Mouse (Mus musculus): Measurements from ENCODE around the gene Bag5. TPM values are rescaled to one million over a fixed set of nuclear protein-coding genes. Genes with fewer than 3 reads are reported as not detected.
A peak's percentile ranks its signal among the peaks of the same experiment; 100 is the strongest.
"Not testable (repeated sequence)": the region's sequence is repeated elsewhere in the genome, so short reads cannot be mapped to it uniquely, and the experiment has no call there.

Bag5 gene
- polyA plus RNA-seq, 1 experiment: 6.2 TPM

GRCm38 (mm10) chr12:111725338-111726121, 12.5 kb upstream of the Bag5 start:
- no peaks in the 10 kb centered on the region for H3K27me3 ChIP-seq (ENCODE audit: control insufficient read depth, insufficient read depth, low read length)
- DNase-seq (ENCODE audit: low read depth in 1 of 2, low spot score in 2 of 2): no peak
- no peak overlapping the region for H3K4me3 ChIP-seq (ENCODE audit: extremely low read depth, insufficient read depth, insufficient read length)
- no peaks in the 10 kb centered on the region for H3K4me1 ChIP-seq (ENCODE audit: control insufficient read depth, insufficient read depth, insufficient read length)
- no peak overlapping the region for H3K27ac ChIP-seq (ENCODE audit: insufficient read depth, low read length)
- WGBS: 87% methylated on average over 12 of the region's 12 CpGs
- H3K36me3 ChIP-seq (ENCODE audit: control insufficient read depth, insufficient read depth, low read length): peaks cover 6% of the 10 kb centered on the region
- TF ChIP-seq POLR2A (IDR thresholded peaks at IDR 0.05; ENCODE audit: low read depth, low read length) (no peak), CTCF (IDR thresholded peaks at IDR 0.05; ENCODE audit: extremely low read depth, insufficient read depth, insufficient read length, insufficient replicate concordance) (no peak)

DNA sequence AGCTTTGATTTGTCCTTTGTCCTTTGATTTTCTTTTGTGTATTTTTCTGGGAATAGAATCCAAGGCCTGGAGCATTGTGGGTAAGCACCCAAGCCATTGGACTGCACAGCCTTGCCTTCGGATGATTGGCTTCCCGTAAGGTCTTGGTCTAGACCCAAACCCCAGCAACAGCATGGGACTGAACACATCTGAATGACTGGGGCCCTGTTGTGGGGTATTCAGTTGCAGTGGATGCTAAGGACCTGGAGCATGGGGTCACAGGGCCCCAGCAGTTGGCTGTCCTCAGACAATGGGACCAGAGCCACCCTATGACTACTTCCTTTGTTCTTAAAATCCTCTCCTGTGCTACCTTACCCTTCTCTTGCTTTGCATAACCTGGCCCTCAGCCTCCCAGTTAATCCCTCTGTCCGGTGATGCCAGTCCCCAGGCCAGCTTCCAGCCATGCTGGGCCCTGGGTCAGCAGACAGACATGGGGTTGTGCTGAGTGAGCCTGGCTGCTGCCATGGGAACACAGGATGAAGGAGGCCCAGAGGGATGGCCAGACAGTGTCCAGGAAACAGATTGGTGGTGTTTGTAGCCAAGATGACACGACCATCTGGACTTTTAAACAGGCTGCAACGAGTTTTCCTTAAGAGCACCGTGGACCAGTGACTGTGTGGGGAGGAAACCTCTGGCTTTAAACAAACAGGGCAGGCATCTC, 11.7 kb upstream of the Bag5 start:
- 87% methylated on average over 6 of the region's 6 CpGs for WGBS
- H3K4me3 ChIP-seq (ENCODE audit: extremely low read depth, insufficient read depth, insufficient read length): no peak overlapping the region
- no peak overlapping the region for H3K27ac ChIP-seq (ENCODE audit: insufficient read depth, low read length)
- no peaks in the 10 kb centered on the region for H3K4me1 ChIP-seq (ENCODE audit: control insufficient read depth, insufficient read depth, insufficient read length)
- DNase-seq (ENCODE audit: low read depth in 1 of 2, low spot score in 2 of 2): no peak
- no peak for TF ChIP-seq POLR2A (IDR thresholded peaks at IDR 0.05; ENCODE audit: low read depth, low read length)
- no peak for TF ChIP-seq CTCF (IDR thresholded peaks at IDR 0.05; ENCODE audit: extremely low read depth, insufficient read depth, insufficient read length, insufficient replicate concordance)
- H3K36me3 ChIP-seq (ENCODE audit: control insufficient read depth, insufficient read depth, low read length): peaks cover 6% of the 10 kb centered on the region
- H3K27me3 ChIP-seq (ENCODE audit: control insufficient read depth, insufficient read depth, low read length): no peaks in the 10 kb centered on the region

DNA sequence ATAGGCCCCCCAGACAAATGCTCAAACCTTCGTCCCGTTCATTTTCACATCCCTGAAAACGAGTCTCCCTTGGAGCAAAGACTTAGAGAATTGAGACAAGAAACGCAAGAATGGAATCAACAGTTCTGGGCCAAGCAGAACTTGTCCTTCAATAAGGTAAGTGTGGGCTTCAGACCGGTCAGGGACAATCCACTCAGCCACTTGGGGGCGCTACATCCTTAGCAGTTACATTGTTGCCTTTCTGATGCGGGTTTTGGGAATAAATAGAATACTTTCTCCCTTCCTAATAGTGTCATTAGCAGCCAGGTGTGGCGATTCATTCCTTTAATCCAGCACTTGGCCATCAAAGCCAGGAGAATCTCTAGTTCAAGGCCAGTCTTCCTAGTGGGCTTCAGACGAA, 9.6 kb upstream of the Bag5 start:
- DNase-seq (ENCODE audit: low read depth in 1 of 2, low spot score in 2 of 2): peak in 1 of 2 experiments; percentile 30
- no peak overlapping the region for H3K4me3 ChIP-seq (ENCODE audit: extremely low read depth, insufficient read depth, insufficient read length)
- peaks cover 6% of the 10 kb centered on the region for H3K36me3 ChIP-seq (ENCODE audit: control insufficient read depth, insufficient read depth, low read length)

DNA sequence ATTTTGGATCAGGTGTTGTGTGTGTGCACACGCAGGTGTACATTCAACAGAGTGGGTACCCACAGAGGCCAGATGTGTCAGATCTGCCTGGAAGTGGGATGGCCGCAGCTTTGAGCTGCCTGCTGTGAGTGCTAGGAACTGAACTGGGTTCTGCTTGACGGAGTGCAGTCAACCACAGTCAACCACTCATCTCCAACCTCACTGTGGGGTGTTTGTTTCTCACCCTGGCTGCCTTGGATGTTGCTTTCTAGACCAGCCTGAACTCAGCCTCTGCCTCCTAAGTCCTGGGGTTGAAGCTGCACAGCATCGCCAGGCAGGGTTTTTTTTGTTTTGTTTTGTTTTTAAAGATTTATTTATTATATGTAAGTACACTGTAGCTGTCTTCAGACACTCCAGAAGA, 7.2 kb upstream of the Bag5 start:
- H3K36me3 ChIP-seq (ENCODE audit: control insufficient read depth, insufficient read depth, low read length): peaks cover 4% of the 10 kb centered on the region
- H3K4me1 ChIP-seq (ENCODE audit: control insufficient read depth, insufficient read depth, insufficient read length): no peaks in the 10 kb centered on the region
- no peak overlapping the region for H3K27ac ChIP-seq (ENCODE audit: insufficient read depth, low read length)
- DNase-seq (ENCODE audit: low read depth in 1 of 2, low spot score in 2 of 2): no peak
- H3K4me3 ChIP-seq (ENCODE audit: extremely low read depth, insufficient read depth, insufficient read length): no peak overlapping the region
- TF ChIP-seq POLR2A (IDR thresholded peaks at IDR 0.05; ENCODE audit: low read depth, low read length) (no peak), CTCF (IDR thresholded peaks at IDR 0.05; ENCODE audit: extremely low read depth, insufficient read depth, insufficient read length, insufficient replicate concordance) (no peak)
- 90% methylated on average over 4 of the region's 4 CpGs for WGBS
- H3K27me3 ChIP-seq (ENCODE audit: control insufficient read depth, insufficient read depth, low read length): no peaks in the 10 kb centered on the region

More for the DNA sequence above, 9.6 kb upstream of the Bag5 start:
- H3K27me3 ChIP-seq (ENCODE audit: control insufficient read depth, insufficient read depth, low read length): no peaks in the 10 kb centered on the region
- 79% methylated on average over 9 of the region's 9 CpGs for WGBS
- TF ChIP-seq POLR2A (IDR thresholded peaks at IDR 0.05; ENCODE audit: low read depth, low read length) (no peak), CTCF (IDR thresholded peaks at IDR 0.05; ENCODE audit: extremely low read depth, insufficient read depth, insufficient read length, insufficient replicate concordance) (peak; percentile 42; the same call in 1 of the 2 replicates)
- H3K4me1 ChIP-seq (ENCODE audit: control insufficient read depth, insufficient read depth, insufficient read length): no peaks in the 10 kb centered on the region
- no peak overlapping the region for H3K27ac ChIP-seq (ENCODE audit: insufficient read depth, low read length)

GRCm38 (mm10) chr12:111718656-111719055, 5.6 kb upstream of the Bag5 start:
- TF ChIP-seq CTCF (IDR thresholded peaks at IDR 0.05; ENCODE audit: extremely low read depth, insufficient read depth, insufficient read length, insufficient replicate concordance) (no peak), POLR2A (IDR thresholded peaks at IDR 0.05; ENCODE audit: low read depth, low read length) (no peak)
- no peak overlapping the region for H3K4me3 ChIP-seq (ENCODE audit: extremely low read depth, insufficient read depth, insufficient read length)
- H3K4me1 ChIP-seq (ENCODE audit: control insufficient read depth, insufficient read depth, insufficient read length): no peaks in the 10 kb centered on the region; the same call in 1 of the 2 replicates
- no peaks in the 10 kb centered on the region for H3K36me3 ChIP-seq (ENCODE audit: control insufficient read depth, insufficient read depth, low read length)
- 70% methylated on average over 8 of the region's 8 CpGs for WGBS
- no peak overlapping the region for H3K27ac ChIP-seq (ENCODE audit: insufficient read depth, low read length)
- no peak for DNase-seq (ENCODE audit: low read depth in 1 of 2, low spot score in 2 of 2)
- H3K27me3 ChIP-seq (ENCODE audit: control insufficient read depth, insufficient read depth, low read length): no peaks in the 10 kb centered on the region

- H3K27ac ChIP-seq (ENCODE audit: insufficient read depth, low read length): no peak overlapping the region
- peaks cover 7% of the 10 kb centered on the region; the same call in 1 of the 2 replicates for H3K4me1 ChIP-seq (ENCODE audit: control insufficient read depth, insufficient read depth, insufficient read length)
- H3K4me3 ChIP-seq (ENCODE audit: extremely low read depth, insufficient read depth, insufficient read length): no peak overlapping the region
- no peak for DNase-seq (ENCODE audit: low read depth in 1 of 2, low spot score in 2 of 2)
- no peaks in the 10 kb centered on the region for H3K36me3 ChIP-seq (ENCODE audit: control insufficient read depth, insufficient read depth, low read length)
- TF ChIP-seq POLR2A (IDR thresholded peaks at IDR 0.05; ENCODE audit: low read depth, low read length) (no peak), CTCF (IDR thresholded peaks at IDR 0.05; ENCODE audit: extremely low read depth, insufficient read depth, insufficient read length, insufficient replicate concordance) (no peak)
- H3K27me3 ChIP-seq (ENCODE audit: control insufficient read depth, insufficient read depth, low read length): no peaks in the 10 kb centered on the region
- 95% methylated on average over 7 of the region's 7 CpGs for WGBS
These were observed 3.4 kb upstream of the Bag5 start for GRCm38 (mm10) chr12:111716505-111716904.

- not testable (repeated sequence) for H3K27ac ChIP-seq (ENCODE audit: insufficient read depth, low read length); H3K4me1 ChIP-seq (ENCODE audit: control insufficient read depth, insufficient read depth, insufficient read length); H3K36me3 ChIP-seq (ENCODE audit: control insufficient read depth, insufficient read depth, low read length); H3K27me3 ChIP-seq (ENCODE audit: control insufficient read depth, insufficient read depth, low read length); H3K4me3 ChIP-seq (ENCODE audit: extremely low read depth, insufficient read depth, insufficient read length); DNase-seq (ENCODE audit: low read depth in 1 of 2, low spot score in 2 of 2)
- WGBS: 76% methylated on average over 6 of the region's 6 CpGs
These were observed 823 bp upstream of the Bag5 start for GRCm38 (mm10) chr12:111713880-111714279.

Data from spleen, adult 2 months (tissue).